Mouse (Mus musculus) forebrain, embryonic 10.5 days (tissue): ENCODE data around the gene Tcl1b1. TPM values are rescaled to one million over a fixed set of nuclear protein-coding genes. Genes with fewer than 3 reads are reported as not detected.
A peak's percentile ranks its signal among the peaks of the same experiment; 100 is the strongest.
"Not testable (repeated sequence)": the region's sequence is repeated elsewhere in the genome, so short reads cannot be mapped to it uniquely, and the experiment has no call there.

Source experiments
- DNase-seq: peaks from one replicate; pipeline ENCODE4 v3.0.0-alpha.2; 2017; ENCODE audit warnings: low spot score; ENCODE audit errors: extremely low spot score
- H3K27ac ChIP-seq: fragments of 300-500 bp; sonication (generic); 2 replicates; pipeline ENCODE4 v1.5.1; 2016; ENCODE audit warnings: mild to moderate bottlenecking
- H3K27me3 ChIP-seq: fragments of 300-500 bp; sonication (generic); 2 replicates; pipeline ENCODE4 v1.6.1; 2016; ENCODE audit warnings: mild to moderate bottlenecking; ENCODE audit not compliant: poor library complexity, severe bottlenecking
- H3K36me3 ChIP-seq: fragments of 300-500 bp; sonication (generic); replicated peaks from 2 replicates; pipeline ENCODE4 v1.6.1; 2016; ENCODE audit warnings: mild to moderate bottlenecking, moderate library complexity
- H3K4me1 ChIP-seq: fragments of 300-500 bp; sonication (generic); 2 replicates; pipeline ENCODE4 v1.6.1; 2016
- H3K4me3 ChIP-seq: fragments of 300-500 bp; sonication (generic); 2 replicates; pipeline ENCODE4 v1.5.1; 2016; ENCODE audit warnings: mild to moderate bottlenecking, moderate library complexity
- H3K9me3 ChIP-seq: fragments of 300-500 bp; sonication (generic); 2 replicates; pipeline ENCODE4 v1.6.1; 2016; ENCODE audit warnings: mild to moderate bottlenecking, moderate library complexity
- WGBS: fragments of 180-500 bp; shearing (Covaris S2); methylation state at CpG from one replicate; pipeline ENCODE4 v1.1.7; 2016; 5-methylcytosine and 5-hydroxymethylcytosine counted together
- polyA plus RNA-seq: library from polyadenylated mRNA; unstranded; fragments of >200 nt; fragmentation: Nextera tagmentation; extraction: Ambion mirVana; gene quantifications from 2 replicates; pipeline ENCODE4 v1.2.1, GENCODE M21; 2016

The Tcl1b1 gene
- polyA plus RNA-seq, 1 experiment from 2014 or later: not detected

GRCm38 (mm10) chr12:105145714-105146113 lies 13.8 kb upstream of the Tcl1b1 start, which contains the start of gene Tcl1b2:
Gene Tcl1b2, plus strand, starts transcription at chr12:105146014.
- H3K4me3 ChIP-seq: no peak within 1 kb of the TSS
- 85% methylated on average over 3 of the region's 3 CpGs for WGBS

GRCm38 (mm10) chr12:105155286-105155685 lies 4.2 kb upstream of the Tcl1b1 start:
- H3K27ac ChIP-seq, H3K9me3 ChIP-seq, DNase-seq, H3K27me3 ChIP-seq, H3K4me3 ChIP-seq, H3K4me1 ChIP-seq, H3K36me3 ChIP-seq: not testable (repeated sequence)
- WGBS: 80% methylated on average over 4 of the region's 4 CpGs

More at GRCm38 (mm10) chr12:105145714-105146113, 13.8 kb upstream of the Tcl1b1 start, which contains the start of gene Tcl1b2:
- Histone ChIP-seq H3K4me1 (no peaks in the 10 kb centered on the region), H3K27ac (no peak within 1 kb of the TSS), H3K27me3 (no peaks in the 10 kb centered on the region), H3K9me3 (no peaks in the 10 kb centered on the region), H3K36me3 (no peaks in the 10 kb centered on the region)
- no peak for DNase-seq

- Histone ChIP-seq H3K9me3 (no peaks in the 10 kb centered on the region), H3K4me3 (no peak overlapping the region), H3K36me3 (no peaks in the 10 kb centered on the region), H3K4me1 (no peaks in the 10 kb centered on the region), H3K27ac (no peak overlapping the region), H3K27me3 (no peaks in the 10 kb centered on the region)
- WGBS: 88% methylated on average over 6 of the region's 6 CpGs
- DNase-seq: no peak
Observed at GRCm38 (mm10) chr12:105158842-105159241, 648 bp upstream of the Tcl1b1 start.

GRCm38 (mm10) chr12:105166734-105167133 lies 7.2 kb downstream of the Tcl1b1 start:
- no peaks in the 10 kb centered on the region for H3K9me3 ChIP-seq
- WGBS: 74% methylated on average over 3 of the region's 3 CpGs
- H3K27me3 ChIP-seq: no peaks in the 10 kb centered on the region
- no peaks in the 10 kb centered on the region for H3K36me3 ChIP-seq
- H3K4me1 ChIP-seq: no peaks in the 10 kb centered on the region
- H3K4me3 ChIP-seq: no peak overlapping the region
- DNase-seq: no peak
- no peak overlapping the region for H3K27ac ChIP-seq

GRCm38 (mm10) chr12:105173366-105173765 lies 13.9 kb downstream of the Tcl1b1 start:
- Histone ChIP-seq H3K4me3 (no peak overlapping the region), H3K36me3 (no peaks in the 10 kb centered on the region), H3K4me1 (no peaks in the 10 kb centered on the region), H3K27me3 (no peaks in the 10 kb centered on the region), H3K9me3 (no peaks in the 10 kb centered on the region), H3K27ac (no peak overlapping the region)
- 92% methylated on average over 2 of the region's 2 CpGs for WGBS
- DNase-seq: no peak

GRCm38 (mm10) chr12:105174318-105174717 lies 14.8 kb downstream of the Tcl1b1 start:
- H3K27ac ChIP-seq, H3K9me3 ChIP-seq, H3K4me1 ChIP-seq, H3K27me3 ChIP-seq, H3K36me3 ChIP-seq, DNase-seq, H3K4me3 ChIP-seq: not testable (repeated sequence)
- 40% methylated on average over 2 of the region's 2 CpGs for WGBS

- not testable (repeated sequence) for H3K4me3 ChIP-seq, H3K4me1 ChIP-seq, H3K9me3 ChIP-seq, H3K36me3 ChIP-seq, H3K27me3 ChIP-seq, H3K27ac ChIP-seq, DNase-seq
- 82% methylated on average over 3 of the region's 3 CpGs for WGBS
Observed at GRCm38 (mm10) chr12:105176044-105176443, 16.6 kb downstream of the Tcl1b1 start, which contains the start of gene Tcl1b5. Gene Tcl1b5, plus strand, starts transcription at chr12:105176344.

GRCm38 (mm10) chr12:105181040-105181644 lies 21.7 kb downstream of the Tcl1b1 start:
- not testable (repeated sequence) for H3K36me3 ChIP-seq, H3K27ac ChIP-seq, H3K4me3 ChIP-seq, H3K4me1 ChIP-seq, DNase-seq, H3K27me3 ChIP-seq, H3K9me3 ChIP-seq
- WGBS: 77% methylated on average over 4 of the region's 4 CpGs

- not testable (repeated sequence) for DNase-seq, H3K9me3 ChIP-seq, H3K27ac ChIP-seq, H3K4me3 ChIP-seq, H3K36me3 ChIP-seq, H3K27me3 ChIP-seq, H3K4me1 ChIP-seq
- 64% methylated on average over 2 of the region's 2 CpGs for WGBS
Observed at GRCm38 (mm10) chr12:105188980-105189379, 29.5 kb downstream of the Tcl1b1 start.

- not testable (repeated sequence) for DNase-seq, H3K27ac ChIP-seq, H3K4me1 ChIP-seq, H3K36me3 ChIP-seq, H3K27me3 ChIP-seq, H3K4me3 ChIP-seq, H3K9me3 ChIP-seq
- 97% methylated on average over 6 of the region's 6 CpGs for WGBS
Observed at GRCm38 (mm10) chr12:105190743-105191142, 31.3 kb downstream of the Tcl1b1 start, which contains the start of gene Tcl1b3. Gene Tcl1b3, plus strand, starts transcription at chr12:105191043.

GRCm38 (mm10) chr12:105199684-105200497 lies 40.4 kb downstream of the Tcl1b1 start:
- DNase-seq: peak; percentile 17
- not testable (repeated sequence) for H3K4me3 ChIP-seq, H3K9me3 ChIP-seq, H3K36me3 ChIP-seq, H3K4me1 ChIP-seq, H3K27me3 ChIP-seq
- 24% methylated on average over 7 of the region's 7 CpGs for WGBS
- H3K27ac ChIP-seq: peak overlapping the region; percentile 45

GRCm38 (mm10) chr12:105201657-105202056 lies 42.2 kb downstream of the Tcl1b1 start, which contains the start of gene Tcl1b4:
Gene Tcl1b4, plus strand, starts transcription at chr12:105201957.
- not testable (repeated sequence) for H3K4me1 ChIP-seq, DNase-seq, H3K9me3 ChIP-seq, H3K4me3 ChIP-seq, H3K27ac ChIP-seq, H3K36me3 ChIP-seq, H3K27me3 ChIP-seq
- 90% methylated on average over 1 of the region's 1 CpGs for WGBS

- Histone ChIP-seq H3K27me3 (no peaks in the 10 kb centered on the region), H3K27ac (no peak overlapping the region), H3K36me3 (no peaks in the 10 kb centered on the region), H3K4me3 (no peak overlapping the region), H3K4me1 (peaks cover 9% of the 10 kb centered on the region), H3K9me3 (no peaks in the 10 kb centered on the region)
- WGBS: 88% methylated on average over 1 of the region's 1 CpGs
- DNase-seq: no peak
Observed at GRCm38 (mm10) chr12:105207071-105207470, 47.6 kb downstream of the Tcl1b1 start.
